Mouse (Mus musculus) hindbrain, embryonic 14.5 days (tissue): ENCODE measurements around the gene Ccni. TPM values are rescaled to one million over a fixed set of nuclear protein-coding genes. Genes with fewer than 3 reads are reported as not detected.
A peak's percentile ranks its signal among the peaks of the same experiment; 100 is the strongest.

Experiments
- ATAC-seq: fragments of 200-750 bp; cut with Nextera tagmentation; 2 replicates; pipeline ENCODE4 v1.8.0; 2017; ENCODE audit warnings: moderate number of reproducible peaks, mild to moderate bottlenecking, moderate TSS enrichment, moderate library complexity; ENCODE audit not compliant: low FRiP score
- DNase-seq: peaks from one replicate; pipeline ENCODE4 v3.0.0-alpha.2; 2015; ENCODE audit warnings: low spot score
- H3K27ac ChIP-seq: fragments of 300-500 bp; sonication (generic); 2 replicates; pipeline ENCODE4 v1.5.1; 2014; ENCODE audit warnings: mild to moderate bottlenecking, moderate library complexity
- H3K27me3 ChIP-seq: fragments of 300-500 bp; sonication (generic); 2 replicates; pipeline ENCODE4 v1.6.1; 2014; ENCODE audit warnings: mild to moderate bottlenecking, low read length, mixed read lengths; ENCODE audit not compliant: control insufficient read depth, insufficient read depth
- H3K36me3 ChIP-seq: fragments of 300-500 bp; sonication (generic); replicated peaks from 2 replicates; pipeline ENCODE4 v1.6.1; 2014; ENCODE audit not compliant: control insufficient read depth, insufficient read depth
- H3K4me1 ChIP-seq: fragments of 300-500 bp; sonication (generic); replicated peaks from 2 replicates; pipeline ENCODE4 v1.6.1; 2014; ENCODE audit warnings: antibody characterized with exemption, low read length, mixed read lengths; ENCODE audit not compliant: control insufficient read depth, insufficient read depth
- H3K4me2 ChIP-seq: fragments of 300-500 bp; sonication (generic); replicated peaks from 2 replicates; pipeline ENCODE4 v1.6.1; 2014; ENCODE audit warnings: mild to moderate bottlenecking, moderate library complexity
- H3K4me3 ChIP-seq: fragments of 300-500 bp; sonication (generic); replicated peaks from 2 replicates; pipeline ENCODE4 v1.5.1; 2014; ENCODE audit warnings: mild to moderate bottlenecking, low read length
- H3K9ac ChIP-seq: fragments of 300-500 bp; sonication (generic); 2 replicates; pipeline ENCODE4 v1.6.1; 2014
- H3K9me3 ChIP-seq: fragments of 300-500 bp; sonication (generic); 2 replicates; pipeline ENCODE4 v1.6.1; 2016; ENCODE audit warnings: low read length; ENCODE audit not compliant: control insufficient read depth
- WGBS: fragments of 180-500 bp; shearing (Covaris S2); extraction: QIAGEN DNeasy Blood & Tissue Kit; methylation state at CpG from one replicate; pipeline ENCODE4 v1.1.7; 2014; 5-methylcytosine and 5-hydroxymethylcytosine counted together
- polyA plus RNA-seq: library from polyadenylated mRNA; unstranded; fragments of >200 nt; fragmentation: Nextera tagmentation; extraction: Ambion mirVana; gene quantifications from 2 replicates; pipeline ENCODE4 v1.2.1, GENCODE M21; 2014

Ccni gene
- polyA plus RNA-seq, 1 experiment from 2014 or later: 173 TPM

DNA sequence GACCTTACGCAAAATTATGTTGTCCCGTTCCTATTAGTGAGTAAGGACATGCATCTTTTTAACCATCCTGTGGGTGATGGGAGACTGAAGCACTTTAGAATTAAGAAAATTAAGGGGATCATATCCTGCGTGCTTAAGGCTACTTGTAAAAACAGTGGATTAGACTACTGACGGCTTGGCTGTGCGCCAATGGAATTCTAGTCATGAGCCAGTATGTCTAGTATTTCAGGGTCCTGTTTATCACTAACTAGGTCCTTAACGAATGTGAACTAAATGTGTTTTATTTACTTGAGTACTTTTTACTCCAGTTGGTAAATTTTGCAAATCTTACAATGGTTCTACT lies 682 bp upstream of the Ccni start:
- Histone ChIP-seq H3K9ac (peak overlapping the region; percentile 95; the same call in 1 of the 2 replicates), H3K9me3 (no peaks in the 10 kb centered on the region), H3K4me2 (peak overlapping the region; percentile 90), H3K36me3 (peaks cover 3% of the 10 kb centered on the region; the same call in 1 of the 2 replicates), H3K27ac (peak overlapping the region; percentile 86), H3K4me3 (peak overlapping the region; percentile 95), H3K27me3 (no peaks in the 10 kb centered on the region), H3K4me1 (peaks cover 17% of the 10 kb centered on the region)
- peak; percentile 9 for ATAC-seq
- DNase-seq: peak; percentile 57
- WGBS: 10% methylated on average over 6 of the region's 6 CpGs

DNA sequence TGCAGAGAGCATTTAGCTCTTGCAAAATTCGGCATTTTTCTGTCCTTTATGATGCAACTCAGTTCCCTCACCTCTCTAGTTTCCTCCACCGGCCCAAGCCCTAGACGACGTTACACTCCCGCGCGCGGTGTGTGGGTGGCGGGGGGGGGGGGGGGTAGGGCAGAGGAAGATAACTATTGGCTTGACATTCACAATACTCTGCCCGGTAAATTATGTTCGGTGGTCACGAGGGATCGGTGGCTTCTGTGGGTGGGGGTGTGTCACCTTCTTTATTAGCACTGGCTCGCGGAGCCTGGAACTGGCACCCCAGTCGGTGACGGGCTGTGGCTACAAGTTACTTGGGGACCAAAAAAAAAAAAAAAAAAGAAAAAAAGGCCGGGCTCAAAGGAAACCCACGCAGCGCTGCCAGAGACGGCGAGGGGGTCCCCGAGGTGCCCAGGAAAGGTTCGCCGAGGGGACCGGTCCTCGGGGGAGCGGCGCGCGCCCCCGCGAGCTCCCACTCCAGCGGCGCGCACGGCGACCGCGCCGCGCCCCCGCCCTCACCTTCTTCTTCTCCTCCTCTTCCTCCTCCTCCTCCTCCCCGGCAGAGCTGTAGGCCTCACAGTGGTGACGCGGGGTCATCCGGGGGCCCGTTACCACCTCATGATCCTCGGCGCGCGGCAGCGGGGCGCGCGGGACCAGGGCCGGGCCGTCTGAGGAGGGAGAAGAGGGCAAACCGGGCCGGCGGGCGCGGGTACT lies 755 bp downstream of the Ccni start:
- ATAC-seq (peak; percentile 64), DNase-seq (peak; percentile 32)
- 1% methylated on average over 62 of the region's 63 CpGs for WGBS
- peak overlapping the region; percentile 90 for H3K4me2 ChIP-seq
- H3K9me3 ChIP-seq: no peaks in the 10 kb centered on the region
- H3K27ac ChIP-seq: peak overlapping the region; percentile 86
- H3K4me3 ChIP-seq: peak overlapping the region; percentile 95
- peaks cover 17% of the 10 kb centered on the region for H3K4me1 ChIP-seq
- H3K36me3 ChIP-seq: peaks cover 16% of the 10 kb centered on the region
- peak overlapping the region; percentile 95 for H3K9ac ChIP-seq
- no peaks in the 10 kb centered on the region for H3K27me3 ChIP-seq

DNA sequence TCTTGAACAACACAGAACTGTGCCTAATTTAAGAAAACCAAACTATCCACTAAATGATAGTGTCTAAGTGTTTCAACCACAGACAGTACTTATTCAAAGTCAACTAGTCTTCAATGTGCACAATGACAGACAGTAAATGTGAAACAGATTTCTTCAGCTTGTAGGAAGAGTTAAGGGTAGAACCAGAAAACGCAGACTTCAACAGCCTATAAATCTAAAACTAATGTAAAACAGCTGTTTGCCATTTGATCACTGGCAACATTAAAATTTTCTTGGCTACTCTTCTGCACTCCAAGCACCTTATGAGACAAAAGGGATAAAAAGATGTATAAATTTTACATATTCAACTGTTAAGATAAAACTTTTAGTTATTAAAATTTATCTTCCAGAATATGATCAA lies 5.1 kb downstream of the Ccni start:
- no peak for ATAC-seq
- no peaks in the 10 kb centered on the region for H3K27me3 ChIP-seq
- H3K9ac ChIP-seq: no peak overlapping the region
- peaks cover 52% of the 10 kb centered on the region for H3K36me3 ChIP-seq
- DNase-seq: no peak
- no peaks in the 10 kb centered on the region for H3K9me3 ChIP-seq
- H3K27ac ChIP-seq: no peak overlapping the region
- 93% methylated on average over 1 of the region's 1 CpGs for WGBS
- H3K4me3 ChIP-seq: no peak overlapping the region
- no peak overlapping the region for H3K4me2 ChIP-seq
- peaks cover 14% of the 10 kb centered on the region for H3K4me1 ChIP-seq

DNA sequence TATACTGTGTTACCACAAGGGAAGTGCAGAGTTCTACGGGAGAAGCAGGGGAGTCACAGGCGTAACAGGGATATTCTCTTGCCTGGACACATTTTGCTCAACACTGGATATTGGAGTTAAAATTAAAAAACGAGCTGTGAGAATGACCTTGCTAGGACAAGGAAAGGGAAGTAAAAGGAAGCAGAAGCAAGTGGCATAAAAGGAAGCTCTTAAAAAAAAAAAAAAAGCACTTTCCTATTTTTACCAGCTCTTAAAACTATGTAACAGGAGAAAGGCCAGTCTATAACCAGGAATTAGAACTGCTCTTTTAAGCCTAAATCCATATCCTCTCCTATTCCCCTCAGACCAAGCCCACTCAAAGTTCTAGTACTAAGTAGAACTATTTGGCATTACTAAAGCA lies 8.1 kb downstream of the Ccni start:
- DNase-seq: no peak
- H3K27ac ChIP-seq: no peak overlapping the region
- H3K27me3 ChIP-seq: no peaks in the 10 kb centered on the region
- no peak overlapping the region for H3K4me2 ChIP-seq
- H3K4me3 ChIP-seq: no peak overlapping the region
- peaks cover 67% of the 10 kb centered on the region for H3K36me3 ChIP-seq
- no peak overlapping the region for H3K9ac ChIP-seq
- WGBS: 92% methylated on average over 3 of the region's 3 CpGs
- peaks cover 4% of the 10 kb centered on the region for H3K4me1 ChIP-seq
- no peak for ATAC-seq
- H3K9me3 ChIP-seq: no peaks in the 10 kb centered on the region

DNA sequence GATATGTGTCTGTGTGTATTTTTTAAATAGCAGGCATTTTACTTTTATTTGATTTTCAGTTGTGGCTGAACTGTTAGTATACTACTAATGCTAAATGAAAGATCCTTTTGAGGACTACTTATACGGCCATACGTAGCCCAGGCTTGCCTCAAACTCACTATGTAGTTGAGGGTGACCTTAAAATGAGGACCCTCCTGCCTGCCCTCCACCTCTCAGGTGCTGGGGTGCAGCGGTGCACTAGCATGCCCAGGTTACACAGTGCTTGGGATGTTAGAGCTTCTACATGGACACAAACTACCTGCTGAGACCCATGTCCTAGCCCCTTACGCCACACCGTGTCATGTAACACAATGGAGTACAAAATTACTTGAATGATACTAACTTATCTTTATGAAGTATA lies 15.9 kb downstream of the Ccni start:
- peaks cover 63% of the 10 kb centered on the region for H3K36me3 ChIP-seq
- WGBS: 95% methylated on average over 5 of the region's 5 CpGs
- ATAC-seq: no peak

DNA sequence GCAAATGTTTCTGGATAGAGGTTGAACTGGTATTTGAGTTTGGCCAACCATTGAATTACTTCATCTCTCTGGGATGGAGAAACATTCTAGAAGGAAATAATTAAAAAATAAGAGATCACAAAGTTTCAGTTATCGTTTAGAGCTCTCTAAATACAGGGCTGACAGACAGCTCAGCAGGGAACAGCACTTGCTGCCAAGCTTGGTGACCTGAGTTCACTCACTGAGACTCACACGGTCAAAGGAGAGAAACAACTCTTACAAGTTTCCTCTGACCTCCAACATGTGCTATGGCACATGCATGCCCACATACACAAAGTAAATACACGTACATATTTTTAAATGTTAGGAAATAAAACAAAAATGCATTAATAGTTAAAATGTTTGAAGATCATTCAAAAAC lies 16.7 kb downstream of the Ccni start:
- DNase-seq (no peak), ATAC-seq (no peak)
- H3K36me3 ChIP-seq: peaks cover 71% of the 10 kb centered on the region
- H3K4me3 ChIP-seq: no peak overlapping the region
- H3K4me2 ChIP-seq: no peak overlapping the region
- no peaks in the 10 kb centered on the region for H3K9me3 ChIP-seq
- no peaks in the 10 kb centered on the region for H3K4me1 ChIP-seq
- WGBS: 62% methylated on average over 3 of the region's 3 CpGs
- H3K27me3 ChIP-seq: no peaks in the 10 kb centered on the region
- no peak overlapping the region for H3K9ac ChIP-seq
- no peak overlapping the region for H3K27ac ChIP-seq

More for the DNA sequence above, 15.9 kb downstream of the Ccni start:
- H3K27me3 ChIP-seq: no peaks in the 10 kb centered on the region
- no peak overlapping the region for H3K4me2 ChIP-seq
- H3K9me3 ChIP-seq: no peaks in the 10 kb centered on the region
- H3K4me1 ChIP-seq: no peaks in the 10 kb centered on the region
- H3K9ac ChIP-seq: no peak overlapping the region
- DNase-seq: no peak
- no peak overlapping the region for H3K4me3 ChIP-seq
- no peak overlapping the region for H3K27ac ChIP-seq

DNA sequence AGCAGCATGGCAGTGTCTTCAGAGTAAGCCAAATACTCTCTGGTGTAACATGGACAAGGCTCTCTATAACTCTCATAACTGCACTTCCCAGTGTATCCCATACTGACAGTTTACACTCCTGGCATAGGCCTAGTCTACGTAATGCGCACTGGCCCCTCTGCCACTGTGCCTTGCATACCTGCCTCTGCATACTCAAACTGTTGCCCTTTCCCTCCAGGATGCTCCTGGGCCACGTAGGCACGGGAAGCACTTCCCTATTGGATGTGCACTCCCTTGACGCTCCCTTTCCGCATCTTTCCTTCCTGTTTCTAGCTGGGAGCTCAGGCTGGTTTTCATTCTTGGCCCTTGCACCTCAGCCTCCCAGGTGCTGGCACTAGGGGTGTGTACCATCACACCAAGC lies 21.7 kb downstream of the Ccni start:
- DNase-seq (no peak), ATAC-seq (no peak)
- H3K27ac ChIP-seq: no peak overlapping the region
- peaks cover 89% of the 10 kb centered on the region for H3K36me3 ChIP-seq
- no peaks in the 10 kb centered on the region for H3K9me3 ChIP-seq
- H3K4me2 ChIP-seq: no peak overlapping the region
- H3K27me3 ChIP-seq: no peaks in the 10 kb centered on the region
- no peak overlapping the region for H3K9ac ChIP-seq
- 85% methylated on average over 6 of the region's 6 CpGs for WGBS
- H3K4me3 ChIP-seq: no peak overlapping the region
- no peaks in the 10 kb centered on the region for H3K4me1 ChIP-seq

DNA sequence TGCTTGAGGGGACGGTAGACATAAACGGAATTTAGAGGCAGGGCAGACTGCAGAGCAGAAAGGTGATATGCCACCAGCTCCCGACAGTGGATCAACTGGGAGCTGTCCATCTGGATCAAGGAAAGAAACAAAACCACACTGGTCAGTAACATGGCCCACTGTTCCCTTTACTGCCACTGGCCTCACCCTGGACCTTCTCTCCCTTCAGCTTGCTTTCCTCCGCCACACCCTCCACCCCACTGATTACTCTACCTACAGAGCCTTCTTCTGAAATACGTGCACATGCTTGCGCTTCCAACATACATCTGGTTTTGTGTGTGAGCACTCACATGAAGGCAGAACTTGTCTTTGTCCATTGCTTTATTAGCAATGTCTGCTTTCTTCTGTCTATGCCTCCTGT lies 23.0 kb downstream of the Ccni start:
- Histone ChIP-seq H3K27me3 (no peaks in the 10 kb centered on the region), H3K27ac (no peak overlapping the region), H3K4me3 (no peak overlapping the region), H3K4me1 (no peaks in the 10 kb centered on the region), H3K9me3 (no peaks in the 10 kb centered on the region), H3K9ac (no peak overlapping the region), H3K36me3 (peaks cover 86% of the 10 kb centered on the region), H3K4me2 (no peak overlapping the region)
- ATAC-seq (no peak), DNase-seq (no peak)
- 87% methylated on average over 6 of the region's 6 CpGs for WGBS

DNA sequence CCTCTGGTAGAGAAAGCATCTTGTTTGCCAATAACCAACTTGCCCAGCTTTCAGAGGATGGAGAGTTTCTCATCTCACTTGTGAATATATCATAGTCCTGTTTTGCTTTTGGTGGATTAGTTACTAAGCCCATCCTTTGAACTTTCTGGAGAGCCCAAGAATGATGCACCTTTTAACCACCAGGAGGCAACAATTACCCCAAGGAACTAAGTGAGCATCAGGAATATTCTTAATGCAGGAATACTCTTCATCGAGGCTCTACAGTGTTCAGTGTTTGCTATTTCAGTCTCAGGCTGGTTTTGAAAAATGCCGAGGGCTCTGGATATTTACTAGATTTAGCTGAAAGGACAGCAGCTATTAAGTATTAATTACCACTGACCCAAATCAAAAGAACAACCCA lies 26.0 kb downstream of the Ccni start:
- Histone ChIP-seq H3K27ac (no peak overlapping the region), H3K4me3 (no peak overlapping the region), H3K4me1 (no peaks in the 10 kb centered on the region), H3K36me3 (peaks cover 84% of the 10 kb centered on the region), H3K4me2 (no peak overlapping the region), H3K27me3 (no peaks in the 10 kb centered on the region), H3K9me3 (no peaks in the 10 kb centered on the region), H3K9ac (no peak overlapping the region)
- ATAC-seq (no peak), DNase-seq (peak; percentile 35)
- 74% methylated on average over 2 of the region's 2 CpGs for WGBS

DNA sequence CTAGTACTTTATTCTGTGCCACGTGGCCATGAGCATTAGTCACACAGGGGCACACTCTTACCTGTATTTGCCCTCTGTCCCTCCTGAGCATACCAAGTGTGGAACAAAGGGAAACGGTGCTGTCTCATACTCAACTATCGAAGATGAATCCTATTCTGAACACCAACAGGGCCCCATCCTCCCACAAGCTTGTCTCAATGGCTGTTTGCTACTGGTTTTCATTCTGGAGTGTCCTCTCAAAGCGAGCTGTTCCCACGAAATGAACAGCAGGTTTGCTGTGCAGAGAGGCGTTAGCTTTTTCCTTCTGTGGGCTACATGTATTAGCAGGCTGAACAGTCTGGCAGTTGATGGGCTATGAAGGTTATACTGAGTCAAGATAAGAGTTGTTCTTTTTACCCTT lies 27.7 kb downstream of the Ccni start:
- DNase-seq: no peak
- ATAC-seq: no peak
- no peak overlapping the region for H3K27ac ChIP-seq
- H3K9ac ChIP-seq: no peak overlapping the region
- no peak overlapping the region for H3K4me3 ChIP-seq
- H3K4me1 ChIP-seq: no peaks in the 10 kb centered on the region
- WGBS: 92% methylated on average over 6 of the region's 6 CpGs
- H3K9me3 ChIP-seq: no peaks in the 10 kb centered on the region
- H3K4me2 ChIP-seq: no peak overlapping the region
- no peaks in the 10 kb centered on the region for H3K27me3 ChIP-seq
- H3K36me3 ChIP-seq: peaks cover 70% of the 10 kb centered on the region
